Mouse (Mus musculus): ENCODE data around the gene Gm20388.

- TF ChIP-seq CTCF (IDR thresholded peaks at IDR 0.05; ENCODE audit: borderline replicate concordance, extremely low read depth, insufficient read depth, insufficient read length): no peak
- TF ChIP-seq POLR2A (IDR thresholded peaks at IDR 0.05; ENCODE audit: borderline replicate concordance, extremely low read depth, insufficient read depth, insufficient read length, poor library complexity, severe bottlenecking): no peak
These were observed 220.5 kb downstream of the Gm20388 start for GRCm38 (mm10) chr8:120131158-120131557.

Data from brain, embryonic 14.5 days (tissue).